Mouse (Mus musculus): ENCODE data around the gene Plcb4. TPM values are rescaled to one million over a fixed set of nuclear protein-coding genes. Genes with fewer than 3 reads are reported as not detected.

Plcb4 gene
- polyA plus RNA-seq, 1 experiment from 2014 or later: 8.6 TPM

GRCm38 (mm10) chr2:135823690-135824089 lies 164.9 kb downstream of the Plcb4 start:
- Histone ChIP-seq H3K27ac (no peak overlapping the region), H3K9ac (ENCODE audit: low read depth, low read length) (no peak overlapping the region), H3K27me3 (ENCODE audit: insufficient read depth, low read length) (no peaks in the 10 kb centered on the region), H3K9me3 (replicated peaks; ENCODE audit: low read length) (no peaks in the 10 kb centered on the region), H3K36me3 (ENCODE audit: insufficient read depth, low read length) (no peaks in the 10 kb centered on the region), H3K4me2 (ENCODE audit: low read length) (no peak overlapping the region), H3K4me1 (replicated peaks; ENCODE audit: insufficient read depth, low read length) (no peaks in the 10 kb centered on the region), H3K4me3 (replicated peaks; ENCODE audit: low read depth, low read length) (no peak overlapping the region)
- no peak for ATAC-seq (replicated peaks; ENCODE audit: low FRiP score, low read depth)
- TF ChIP-seq CTCF (IDR thresholded peaks at IDR 0.05; ENCODE audit: low read depth): no peak
- 84% methylated on average over 1 of the region's 1 CpGs for WGBS
- DNase-seq (ENCODE audit: low spot score): no peak

GRCm38 (mm10) chr2:135824757-135825156 lies 165.9 kb downstream of the Plcb4 start:
- no peak for ATAC-seq (replicated peaks; ENCODE audit: low FRiP score, low read depth)
- Histone ChIP-seq H3K4me3 (replicated peaks; ENCODE audit: low read depth, low read length) (no peak overlapping the region), H3K9ac (ENCODE audit: low read depth, low read length) (no peak overlapping the region), H3K27me3 (ENCODE audit: insufficient read depth, low read length) (no peaks in the 10 kb centered on the region), H3K27ac (no peak overlapping the region), H3K4me1 (replicated peaks; ENCODE audit: insufficient read depth, low read length) (no peaks in the 10 kb centered on the region), H3K36me3 (ENCODE audit: insufficient read depth, low read length) (no peaks in the 10 kb centered on the region), H3K9me3 (replicated peaks; ENCODE audit: low read length) (no peaks in the 10 kb centered on the region), H3K4me2 (ENCODE audit: low read length) (no peak overlapping the region)
- DNase-seq (ENCODE audit: low spot score): no peak
- TF ChIP-seq CTCF (IDR thresholded peaks at IDR 0.05; ENCODE audit: low read depth): no peak
- WGBS: 100% methylated on average over 1 of the region's 1 CpGs

- ATAC-seq (replicated peaks; ENCODE audit: low FRiP score, low read depth): no peak
- Histone ChIP-seq H3K9ac (ENCODE audit: low read depth, low read length) (no peak overlapping the region), H3K36me3 (ENCODE audit: insufficient read depth, low read length) (no peaks in the 10 kb centered on the region), H3K4me1 (replicated peaks; ENCODE audit: insufficient read depth, low read length) (no peaks in the 10 kb centered on the region), H3K4me2 (ENCODE audit: low read length) (no peak overlapping the region), H3K9me3 (replicated peaks; ENCODE audit: low read length) (no peaks in the 10 kb centered on the region), H3K27ac (no peak overlapping the region), H3K27me3 (ENCODE audit: insufficient read depth, low read length) (no peaks in the 10 kb centered on the region), H3K4me3 (replicated peaks; ENCODE audit: low read depth, low read length) (no peak overlapping the region)
- TF ChIP-seq CTCF (IDR thresholded peaks at IDR 0.05; ENCODE audit: low read depth): no peak
- 93% methylated on average over 2 of the region's 2 CpGs for WGBS
- no peak for DNase-seq (ENCODE audit: low spot score)
Measured at GRCm38 (mm10) chr2:135825645-135826044, 166.8 kb downstream of the Plcb4 start.

GRCm38 (mm10) chr2:135826616-135827360 lies 168.0 kb downstream of the Plcb4 start:
- Histone ChIP-seq H3K9ac (ENCODE audit: low read depth, low read length) (no peak overlapping the region), H3K9me3 (replicated peaks; ENCODE audit: low read length) (no peaks in the 10 kb centered on the region), H3K4me1 (replicated peaks; ENCODE audit: insufficient read depth, low read length) (no peaks in the 10 kb centered on the region), H3K27me3 (ENCODE audit: insufficient read depth, low read length) (no peaks in the 10 kb centered on the region), H3K4me2 (ENCODE audit: low read length) (no peak overlapping the region), H3K36me3 (ENCODE audit: insufficient read depth, low read length) (no peaks in the 10 kb centered on the region), H3K27ac (no peak overlapping the region), H3K4me3 (replicated peaks; ENCODE audit: low read depth, low read length) (no peak overlapping the region)
- ATAC-seq (replicated peaks; ENCODE audit: low FRiP score, low read depth) (no peak), DNase-seq (ENCODE audit: low spot score) (no peak)
- 80% methylated on average over 3 of the region's 3 CpGs for WGBS
- no peak for TF ChIP-seq CTCF (IDR thresholded peaks at IDR 0.05; ENCODE audit: low read depth)

- DNase-seq (ENCODE audit: low spot score): no peak
- WGBS: 76% methylated on average over 2 of the region's 2 CpGs
- no peak overlapping the region for H3K4me2 ChIP-seq (ENCODE audit: low read length)
- no peak for ATAC-seq (replicated peaks; ENCODE audit: low FRiP score, low read depth)
- H3K9me3 ChIP-seq (replicated peaks; ENCODE audit: low read length): no peaks in the 10 kb centered on the region
- H3K4me1 ChIP-seq (replicated peaks; ENCODE audit: insufficient read depth, low read length): no peaks in the 10 kb centered on the region
- no peak overlapping the region for H3K9ac ChIP-seq (ENCODE audit: low read depth, low read length)
- no peak overlapping the region for H3K4me3 ChIP-seq (replicated peaks; ENCODE audit: low read depth, low read length)
- H3K27ac ChIP-seq: no peak overlapping the region
- no peaks in the 10 kb centered on the region for H3K36me3 ChIP-seq (ENCODE audit: insufficient read depth, low read length)
- H3K27me3 ChIP-seq (ENCODE audit: insufficient read depth, low read length): no peaks in the 10 kb centered on the region
- TF ChIP-seq CTCF (IDR thresholded peaks at IDR 0.05; ENCODE audit: low read depth): no peak
Measured at GRCm38 (mm10) chr2:135828446-135828845, 169.6 kb downstream of the Plcb4 start.

GRCm38 (mm10) chr2:135833743-135834142 lies 174.9 kb downstream of the Plcb4 start:
- Histone ChIP-seq H3K4me2 (ENCODE audit: low read length) (no peak overlapping the region), H3K27me3 (ENCODE audit: insufficient read depth, low read length) (no peaks in the 10 kb centered on the region), H3K9me3 (replicated peaks; ENCODE audit: low read length) (no peaks in the 10 kb centered on the region), H3K27ac (no peak overlapping the region), H3K4me1 (replicated peaks; ENCODE audit: insufficient read depth, low read length) (no peaks in the 10 kb centered on the region), H3K36me3 (ENCODE audit: insufficient read depth, low read length) (no peaks in the 10 kb centered on the region), H3K4me3 (replicated peaks; ENCODE audit: low read depth, low read length) (no peak overlapping the region), H3K9ac (ENCODE audit: low read depth, low read length) (no peak overlapping the region)
- TF ChIP-seq CTCF (IDR thresholded peaks at IDR 0.05; ENCODE audit: low read depth): no peak
- 89% methylated on average over 3 of the region's 3 CpGs for WGBS
- no peak for ATAC-seq (replicated peaks; ENCODE audit: low FRiP score, low read depth)
- no peak for DNase-seq (ENCODE audit: low spot score)

- WGBS: 82% methylated on average over 2 of the region's 2 CpGs
- no peak for TF ChIP-seq CTCF (IDR thresholded peaks at IDR 0.05; ENCODE audit: low read depth)
- H3K9ac ChIP-seq (ENCODE audit: low read depth, low read length): no peak overlapping the region
- H3K36me3 ChIP-seq (ENCODE audit: insufficient read depth, low read length): no peaks in the 10 kb centered on the region
- H3K4me3 ChIP-seq (replicated peaks; ENCODE audit: low read depth, low read length): no peak overlapping the region
- no peaks in the 10 kb centered on the region for H3K27me3 ChIP-seq (ENCODE audit: insufficient read depth, low read length)
- H3K4me1 ChIP-seq (replicated peaks; ENCODE audit: insufficient read depth, low read length): no peaks in the 10 kb centered on the region
- H3K4me2 ChIP-seq (ENCODE audit: low read length): no peak overlapping the region
- no peak for DNase-seq (ENCODE audit: low spot score)
- H3K9me3 ChIP-seq (replicated peaks; ENCODE audit: low read length): no peaks in the 10 kb centered on the region
- ATAC-seq (replicated peaks; ENCODE audit: low FRiP score, low read depth): no peak
- H3K27ac ChIP-seq: no peak overlapping the region
Measured at GRCm38 (mm10) chr2:135834435-135834834, 175.6 kb downstream of the Plcb4 start.

Measured in kidney, postnatal 0 days (tissue).